Mouse (Mus musculus) lung, adult 2 months (tissue): ENCODE data around the gene Shank1.

Experiments
- CTCF ChIP-seq: fragments of 200-500 bp; IDR thresholded peaks from 2 replicates; pipeline ENCODE4 v1.5.1; 2011; ENCODE audit warnings: mild to moderate bottlenecking, low read length, control low read depth; ENCODE audit not compliant: insufficient read depth
- POLR2A ChIP-seq: fragments of 200-500 bp; IDR thresholded peaks from 2 replicates; pipeline ENCODE4 v1.6.1; 2011; ENCODE audit warnings: low read depth, mild to moderate bottlenecking, control low read depth, low read length, borderline replicate concordance; ENCODE audit errors: extremely low read depth

- no peak for TF ChIP-seq CTCF
- no peak for TF ChIP-seq POLR2A
Measured at GRCm38 (mm10) chr7:44271309-44271708, 38.7 kb upstream of the Shank1 start.
